Mouse (Mus musculus) heart, adult 18-20 months (tissue): Measurements from ENCODE around the gene Olfr1368. TPM values are rescaled to one million over a fixed set of nuclear protein-coding genes. Genes with fewer than 3 reads are reported as not detected.
A peak's percentile ranks its signal among the peaks of the same experiment; 100 is the strongest.

Source experiments
- DNase-seq, 2 experiments: peaks; one replicate each; pipeline ENCODE4 v3.0.0; 2021 to 2022; ENCODE audit warnings: mixed read lengths in 1 of 2
- long read RNA-seq, 2 experiments: library from polyadenylated mRNA; stranded (forward); transcript quantifications; one replicate each; pipeline ENCODE4 v2.0.0; 2021
- total RNA-seq, 2 experiments: library from RNA; stranded (reverse); gene quantifications; 2 replicates each; pipeline ENCODE4 v1.2.3; 2021

The Olfr1368 gene
- total RNA-seq = not detected
- long read RNA-seq, experiment 1 = 0 reads
- long read RNA-seq, experiment 2 = 0 reads

DNA sequence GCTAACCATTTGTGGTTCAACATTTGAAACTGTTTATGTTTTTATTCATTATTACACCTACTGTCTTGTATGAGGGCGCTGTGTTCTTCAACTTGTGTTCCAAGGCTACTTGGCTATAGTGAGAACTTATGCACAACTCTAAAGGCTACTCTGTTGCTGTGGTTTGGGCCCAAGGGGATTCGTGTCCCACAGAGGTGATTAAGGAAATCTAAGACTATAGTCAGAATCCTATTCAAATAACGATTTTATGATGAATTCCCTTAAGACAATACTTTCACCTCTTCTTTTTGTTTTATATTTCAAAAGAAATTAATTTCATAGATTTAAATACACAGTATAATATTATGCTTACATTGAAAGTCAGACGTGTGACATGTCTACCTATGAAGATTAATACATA lies at the start of gene Olfr1368:
TSS of gene Olfr1368 (minus strand) at position 101 of the 400 bp plus-strand sequence.
- no peak for DNase-seq

DNA sequence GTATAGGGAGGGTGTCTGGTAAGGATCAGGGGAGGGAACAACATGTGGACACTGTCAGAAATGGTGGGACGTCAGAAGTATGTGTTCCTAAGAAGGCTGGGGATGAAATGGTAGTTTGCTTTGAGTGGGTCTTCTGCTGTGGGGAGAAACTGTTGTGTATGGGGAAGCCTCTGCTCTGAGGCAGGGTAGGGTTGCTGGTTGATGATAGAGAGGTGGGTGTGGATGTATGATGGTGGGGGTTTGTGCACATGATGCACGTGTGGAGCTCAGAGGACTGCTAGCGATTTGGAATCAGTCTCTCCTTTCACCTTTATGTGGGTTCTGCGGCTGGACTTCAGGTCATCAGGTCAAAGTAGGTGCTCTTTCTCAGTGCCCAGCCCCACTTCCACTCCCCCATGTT lies 39.9 kb upstream of the Olfr1368 start:
- no peak for DNase-seq

DNA sequence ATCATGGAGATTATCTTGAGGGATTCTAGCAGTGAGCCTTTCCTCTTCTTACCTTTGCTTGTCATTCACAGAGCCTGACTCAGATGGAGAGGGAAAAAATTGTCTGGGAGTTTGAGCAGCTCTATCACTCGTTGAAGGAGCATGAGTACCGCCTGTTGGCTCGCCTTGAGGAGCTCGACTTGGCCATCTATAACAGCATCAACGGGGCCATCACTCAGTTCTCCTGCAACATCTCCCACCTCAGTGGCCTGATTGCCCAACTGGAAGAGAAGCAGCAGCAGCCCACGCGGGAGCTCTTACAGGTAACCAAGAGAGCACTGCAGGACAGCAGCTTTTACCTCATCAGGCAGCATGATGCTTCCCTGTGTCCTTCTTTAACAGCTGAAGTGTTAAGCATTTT lies 38.0 kb upstream of the Olfr1368 start:
- DNase-seq = no peak

DNA sequence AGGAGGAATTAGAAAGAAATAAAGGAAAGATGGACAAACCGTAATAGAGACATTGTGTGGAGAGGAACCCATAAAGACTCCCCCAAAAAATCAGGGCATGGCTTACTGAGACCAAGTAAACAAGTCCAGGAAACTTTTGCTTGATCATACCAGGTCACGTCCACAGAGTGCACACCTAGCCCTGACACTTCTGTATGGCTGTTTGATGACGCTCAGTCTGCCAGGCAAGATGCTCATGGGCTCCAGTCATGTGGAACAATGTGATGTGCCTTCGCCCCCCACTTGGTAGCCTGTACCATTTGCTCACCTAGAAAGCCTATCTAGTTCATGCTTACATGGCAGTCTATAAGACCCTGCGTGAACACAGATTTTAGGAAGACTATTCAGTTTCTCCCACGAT lies 37.4 kb upstream of the Olfr1368 start:
- no peak for DNase-seq

DNA sequence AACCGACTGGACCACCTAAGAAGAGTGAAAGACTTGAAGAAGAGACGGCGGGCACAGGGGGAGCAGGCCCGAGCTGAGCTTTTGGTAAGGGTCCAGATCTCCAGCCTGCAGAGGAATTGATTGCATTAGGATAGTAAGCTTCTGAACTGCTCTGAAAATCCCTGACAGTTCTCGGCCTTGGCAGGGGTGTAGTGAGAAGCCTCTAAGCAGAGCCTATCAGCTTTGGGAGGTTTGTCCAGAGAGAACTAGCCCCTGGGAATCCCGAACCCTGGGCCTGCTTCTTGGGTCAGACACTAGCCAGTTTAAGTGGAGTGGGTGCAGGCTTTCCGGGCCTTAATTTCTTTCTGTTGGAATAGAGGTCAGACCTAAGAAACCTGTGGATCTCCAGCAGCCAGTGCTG lies 36.3 kb upstream of the Olfr1368 start:
- no peak for DNase-seq

DNA sequence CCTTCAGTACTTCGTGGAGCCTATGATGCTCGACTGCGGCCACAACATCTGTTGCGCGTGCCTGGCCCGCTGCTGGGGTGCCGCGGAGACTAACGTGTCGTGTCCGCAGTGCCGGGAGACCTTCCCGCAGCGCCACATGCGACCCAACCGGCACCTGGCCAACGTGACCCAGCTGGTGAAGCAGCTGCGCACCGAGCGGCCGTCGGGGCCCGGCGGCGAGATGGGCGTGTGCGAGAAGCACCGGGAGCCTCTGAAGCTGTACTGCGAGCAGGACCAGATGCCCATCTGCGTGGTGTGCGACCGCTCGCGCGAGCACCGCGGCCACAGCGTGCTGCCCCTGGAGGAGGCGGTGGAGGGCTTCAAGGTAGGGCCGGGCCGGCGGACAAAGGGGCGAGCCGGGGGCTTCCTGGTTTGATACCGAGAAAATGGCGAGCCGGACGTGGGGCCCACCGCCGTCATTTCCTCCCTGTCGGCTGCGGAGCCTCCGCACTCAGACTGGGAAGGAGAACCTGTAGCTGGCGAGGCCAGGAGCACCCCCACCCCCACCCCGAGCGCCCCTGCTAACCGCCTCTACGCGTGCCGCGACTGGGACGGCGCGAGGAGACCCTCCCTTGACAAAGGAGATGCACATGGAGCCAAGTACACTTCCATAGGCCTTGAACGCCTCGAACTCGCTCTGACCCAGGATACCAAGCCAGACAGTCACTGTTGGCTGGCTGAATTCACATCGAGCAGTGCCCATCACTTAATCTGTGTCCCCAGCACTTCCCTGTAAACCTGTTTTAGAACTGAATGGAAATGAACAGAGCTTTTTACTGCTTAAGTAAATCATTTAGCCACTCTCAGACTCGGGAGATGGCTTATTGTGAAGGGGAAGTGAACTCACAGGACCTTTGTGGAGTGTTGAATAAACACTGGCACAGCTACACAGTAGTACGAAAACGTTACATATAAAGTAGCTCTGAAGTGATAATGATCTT lies 35.2 kb upstream of the Olfr1368 start:
- peak; percentile 54 to 60 for DNase-seq

DNA sequence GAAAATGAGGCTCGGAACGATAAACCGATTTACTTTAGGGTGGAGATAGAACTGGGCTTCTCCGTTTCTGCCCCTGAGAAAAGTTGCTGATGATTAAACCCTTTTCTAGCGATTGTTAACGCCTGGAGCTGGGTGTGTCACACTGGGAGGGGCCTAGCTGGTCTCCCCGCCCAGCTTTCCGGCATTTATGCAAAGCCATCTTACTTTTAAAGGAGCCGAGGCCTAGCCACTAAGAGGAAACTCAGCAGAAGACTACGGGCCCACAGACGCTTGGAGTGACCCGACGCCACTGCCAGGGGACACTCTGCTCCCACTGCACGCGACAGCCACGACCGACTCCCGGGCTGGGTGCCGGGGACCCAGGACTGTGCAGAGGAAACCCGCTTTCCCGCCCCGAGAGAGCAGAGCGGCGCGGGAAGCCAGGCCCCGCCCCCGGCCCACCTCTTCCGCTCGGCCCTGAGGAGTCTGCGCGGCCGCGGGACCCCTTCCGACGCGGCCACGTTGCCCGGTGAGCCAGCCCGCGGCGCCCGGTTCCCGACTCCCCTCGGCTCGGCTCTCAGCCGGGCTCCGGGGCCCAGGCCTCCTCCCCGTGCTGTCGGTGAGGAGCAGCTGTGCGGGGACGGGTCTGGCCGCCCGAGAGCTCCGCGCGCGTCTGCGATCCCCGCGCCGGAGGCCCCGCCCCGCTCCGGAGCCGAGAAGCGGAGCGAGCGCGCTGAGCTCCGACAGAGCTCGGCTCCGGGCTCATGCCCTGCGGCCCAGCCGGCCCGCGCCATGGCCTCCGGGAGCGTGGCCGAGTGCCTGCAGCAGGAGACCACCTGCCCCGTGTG lies 34.3 kb upstream of the Olfr1368 start:
- DNase-seq = peak; percentile 95 to 97

DNA sequence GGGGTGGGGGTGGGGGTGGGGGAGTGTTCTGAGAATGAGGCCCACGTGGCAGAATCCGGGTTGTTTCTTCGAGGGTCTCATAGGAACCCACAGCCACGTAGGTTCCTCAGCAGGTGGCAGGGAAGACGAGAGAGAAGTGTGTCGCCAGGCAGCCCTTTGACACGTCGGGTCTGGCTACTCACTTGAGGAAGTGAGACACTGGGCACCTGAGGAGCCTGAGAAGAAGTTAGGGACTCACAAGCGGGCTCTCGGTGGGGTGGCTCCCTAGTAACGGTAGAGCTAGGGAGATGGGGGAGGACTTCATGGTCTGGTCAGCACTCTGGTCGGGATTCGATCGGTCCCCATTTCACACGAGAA lies 33.7 kb upstream of the Olfr1368 start, which contains the start of gene Trim27:
TSS of gene Trim27 (plus strand) at position 79 of the 357 bp plus-strand sequence.
- DNase-seq = no peak

DNA sequence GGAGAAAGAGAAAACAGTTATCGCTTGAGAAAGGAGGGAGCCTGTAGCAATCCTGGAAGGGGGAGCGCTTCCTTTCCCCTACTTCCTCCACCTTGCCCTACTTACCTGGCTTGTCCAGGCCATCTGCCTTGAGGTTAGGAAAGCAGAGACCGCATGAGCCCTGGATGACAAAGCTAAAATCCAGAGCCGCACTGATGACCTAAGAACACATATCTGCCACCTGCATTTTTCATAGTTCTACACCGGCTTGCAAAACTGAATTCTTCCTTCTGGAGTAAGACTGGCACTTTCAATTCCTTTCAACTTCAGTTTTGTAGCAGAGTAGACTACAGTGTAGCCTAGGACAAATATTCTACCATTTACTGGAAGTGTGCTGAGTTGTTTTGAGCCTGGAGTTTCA lies 32.7 kb upstream of the Olfr1368 start:
- DNase-seq = no peak

DNA sequence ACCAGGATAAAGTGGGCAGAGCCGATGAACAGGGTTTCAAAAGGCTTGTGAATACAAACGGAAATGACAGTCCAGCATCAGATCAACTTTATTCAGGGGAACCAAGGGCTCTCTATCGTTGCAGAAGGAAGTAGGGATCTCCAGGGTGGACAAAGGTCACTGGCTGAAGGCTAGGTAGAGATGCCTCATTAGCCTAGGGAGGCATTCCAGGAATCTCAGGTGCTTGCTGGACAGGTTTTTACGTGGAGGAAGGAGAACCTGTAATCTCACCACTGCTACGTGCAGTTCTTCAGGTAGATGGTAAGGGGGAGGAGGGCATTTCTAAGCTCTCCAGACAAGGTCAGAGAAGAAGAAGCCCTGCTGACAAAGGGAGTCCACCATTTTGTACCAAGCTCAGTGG lies 32.0 kb upstream of the Olfr1368 start:
- no peak for DNase-seq

DNA sequence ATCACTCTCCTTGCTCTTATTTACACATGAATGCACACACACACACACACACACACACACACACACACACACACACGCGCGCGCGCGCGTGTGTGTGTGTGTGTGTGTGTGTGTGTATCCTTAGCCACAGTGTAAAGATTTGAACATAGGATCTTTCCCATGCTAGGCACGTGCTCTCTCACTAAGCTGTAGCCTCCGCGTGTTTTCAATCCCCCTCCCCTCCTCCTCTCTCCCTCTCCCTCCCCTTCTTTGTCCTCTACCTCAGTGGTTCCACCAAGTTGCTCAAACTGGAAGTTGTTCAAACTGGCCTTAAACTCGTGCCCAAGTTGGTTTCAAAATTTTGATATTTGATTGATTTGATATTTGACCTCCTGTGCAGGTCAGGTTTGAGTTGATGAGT lies 31.1 kb upstream of the Olfr1368 start:
- no peak for DNase-seq

DNA sequence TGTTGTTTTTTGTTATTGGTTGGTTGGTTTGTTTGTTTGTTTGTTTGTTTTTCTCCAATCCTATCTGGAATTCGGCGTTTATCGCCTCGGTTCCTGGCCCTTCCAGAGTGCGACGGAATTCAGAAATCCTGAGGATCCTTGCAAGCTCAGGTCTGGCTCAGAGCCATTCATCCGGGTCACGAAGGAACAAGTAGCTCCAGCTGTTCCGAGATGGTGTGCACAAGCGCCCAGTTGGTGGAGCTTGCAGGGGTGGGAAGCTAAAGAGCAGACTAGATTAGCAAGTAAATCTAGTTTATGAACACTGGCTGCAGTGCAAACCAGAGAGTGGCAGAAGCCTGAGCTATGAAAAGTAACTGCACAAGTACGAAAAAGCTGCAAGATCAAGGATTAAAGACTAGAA lies 27.4 kb upstream of the Olfr1368 start:
- peak; percentile 93 to 94 for DNase-seq

DNA sequence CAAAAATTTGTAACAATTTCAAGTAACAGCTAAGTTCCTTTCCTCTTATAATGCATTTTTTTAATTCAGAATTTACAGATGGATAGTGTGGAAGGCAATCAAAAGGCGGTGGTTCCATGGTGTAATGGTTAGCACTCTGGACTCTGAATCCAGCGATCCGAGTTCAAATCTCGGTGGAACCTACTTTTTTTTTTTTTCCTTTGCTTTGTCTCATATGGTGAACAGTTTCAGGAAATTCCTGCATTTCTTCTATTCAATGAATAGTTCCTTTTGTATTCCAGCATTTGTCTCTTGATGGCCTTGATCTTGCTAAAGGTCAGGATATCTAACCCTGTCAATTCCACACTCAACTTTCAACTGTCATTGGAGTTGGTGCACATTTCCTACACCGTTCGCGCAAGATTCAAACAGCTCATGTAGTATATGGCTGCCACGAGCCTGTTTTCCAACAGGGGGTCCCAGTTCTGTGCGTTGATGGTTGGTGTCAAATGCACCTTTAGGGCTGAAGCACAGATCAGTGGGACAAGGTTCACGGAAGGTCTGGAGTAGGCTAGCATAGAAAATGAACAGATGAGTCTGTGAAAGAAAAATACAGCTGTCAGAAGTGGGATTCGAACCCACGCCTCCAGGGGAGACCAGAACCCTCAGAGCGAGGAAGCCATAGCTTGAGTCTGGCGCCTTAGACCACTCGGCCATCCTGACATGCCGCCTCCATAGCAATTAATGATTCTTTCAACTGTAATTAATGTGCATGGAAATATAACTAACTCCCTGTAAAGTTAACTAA lies 26.8 kb upstream of the Olfr1368 start:
- peak; percentile 82 to 88 for DNase-seq

DNA sequence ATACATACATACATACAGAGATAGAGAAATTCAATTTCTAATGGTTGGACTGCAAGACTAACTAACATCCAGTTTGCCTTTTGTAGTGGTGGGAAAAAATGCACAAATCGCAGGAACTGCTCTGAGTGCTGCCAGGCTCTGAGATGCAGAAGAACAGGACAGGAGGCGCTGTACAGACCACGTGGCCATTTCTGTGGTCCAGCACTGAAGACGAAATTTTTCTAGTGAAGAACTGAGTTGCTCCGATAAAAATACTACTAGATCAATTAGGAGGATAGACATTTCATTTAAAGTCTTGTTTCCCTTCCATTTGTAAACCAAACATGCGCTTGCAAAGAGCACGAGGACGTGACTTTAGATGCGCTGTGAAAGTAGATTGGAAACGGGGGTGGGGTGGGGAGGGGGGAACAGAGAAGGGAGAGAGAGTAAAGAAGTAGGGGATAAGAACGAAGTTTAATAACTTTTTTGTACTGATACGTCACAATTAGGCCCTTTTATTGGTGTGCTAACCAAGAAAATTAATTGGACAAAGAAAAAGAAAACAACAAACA lies 26.0 kb upstream of the Olfr1368 start:
- peak; percentile 25 to 30 for DNase-seq

DNA sequence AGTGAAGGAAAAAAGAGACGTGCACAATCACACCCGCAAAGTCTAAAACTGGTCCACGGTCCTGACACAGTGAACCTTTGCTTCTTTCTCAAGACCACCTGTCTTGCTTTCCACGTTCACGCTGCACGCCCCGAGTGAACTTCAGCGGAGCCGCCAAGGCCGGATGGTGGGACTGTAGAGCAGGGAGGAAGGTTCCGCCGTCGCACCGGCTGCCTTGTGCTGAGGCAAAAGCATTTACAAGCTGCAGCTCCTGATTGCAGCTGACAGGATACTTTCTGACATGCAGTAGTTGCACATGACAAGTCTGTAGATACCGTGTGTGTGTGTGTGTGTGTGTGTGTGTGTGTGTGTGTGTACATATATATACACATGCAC lies 25.5 kb upstream of the Olfr1368 start:
- DNase-seq = peak in 1 of 2 experiments; percentile 16

DNA sequence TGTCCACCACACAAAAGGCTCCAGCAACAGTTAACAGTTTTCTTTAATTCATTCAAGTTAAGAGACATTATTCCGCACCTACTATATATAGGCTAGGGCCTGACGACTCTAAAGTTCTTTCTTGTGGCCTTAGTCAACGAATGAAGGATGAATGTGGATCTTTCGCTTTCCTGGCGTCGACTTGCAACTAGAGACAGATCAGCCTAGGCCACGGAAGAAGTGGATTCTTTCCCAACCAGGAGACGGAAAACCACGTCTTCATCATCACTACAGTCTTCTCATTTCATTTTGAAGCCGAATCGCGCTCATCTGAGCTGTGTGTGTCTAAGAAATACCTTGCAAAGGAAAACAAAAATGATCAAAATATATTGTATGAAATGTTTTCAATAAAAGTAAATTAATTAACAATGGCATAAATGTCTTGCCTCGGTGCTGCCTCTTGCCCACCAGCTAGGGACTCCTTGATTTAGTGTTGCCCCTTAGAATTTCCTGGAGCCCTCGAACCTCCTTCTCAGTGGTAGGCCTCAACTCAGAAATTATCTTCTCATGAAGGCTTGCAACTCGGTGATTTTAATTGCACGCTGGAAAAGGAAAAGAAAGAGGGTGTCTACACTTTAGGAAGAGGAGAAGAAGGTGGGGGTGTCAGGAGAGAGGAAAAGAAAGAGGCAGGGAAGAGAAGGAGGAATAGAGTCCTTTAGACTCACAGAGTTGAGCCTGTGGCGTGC lies 24.9 kb upstream of the Olfr1368 start:
- DNase-seq = no peak

DNA sequence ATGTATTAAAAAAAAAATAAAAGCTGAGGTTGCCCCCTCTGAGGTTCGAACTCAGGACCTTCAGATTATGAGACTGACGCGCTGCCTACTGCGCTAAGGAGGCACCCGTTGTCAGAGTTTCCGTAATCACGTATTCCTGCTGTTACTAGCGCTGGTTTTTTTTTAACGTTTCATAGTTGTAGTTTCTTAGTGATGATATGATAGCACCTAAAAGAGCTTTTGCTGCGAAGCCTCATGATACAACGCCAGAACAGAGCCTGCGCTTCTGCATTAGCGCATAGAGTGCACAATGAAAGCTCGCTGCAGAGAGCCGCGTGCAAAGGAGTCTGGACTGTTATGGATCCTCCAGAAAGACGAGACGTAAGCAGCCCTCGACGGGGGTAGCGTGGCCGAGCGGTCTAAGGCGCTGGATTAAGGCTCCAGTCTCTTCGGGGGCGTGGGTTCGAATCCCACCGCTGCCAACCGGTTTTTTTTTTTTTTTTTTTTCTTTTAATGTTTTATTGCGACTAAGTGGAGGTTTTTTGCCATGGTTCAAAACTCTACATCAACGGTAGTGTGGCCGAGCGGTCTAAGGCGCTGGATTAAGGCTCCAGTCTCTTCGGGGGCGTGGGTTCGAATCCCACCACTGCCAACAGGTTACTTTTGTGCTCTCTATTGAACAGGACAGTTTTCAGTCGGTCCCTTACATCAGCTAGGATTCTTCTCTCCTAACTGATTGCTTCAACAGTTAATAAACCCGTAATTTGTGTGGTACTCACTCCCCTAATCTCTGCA lies 24.2 kb upstream of the Olfr1368 start:
- peak; percentile 79 to 89 for DNase-seq

DNA sequence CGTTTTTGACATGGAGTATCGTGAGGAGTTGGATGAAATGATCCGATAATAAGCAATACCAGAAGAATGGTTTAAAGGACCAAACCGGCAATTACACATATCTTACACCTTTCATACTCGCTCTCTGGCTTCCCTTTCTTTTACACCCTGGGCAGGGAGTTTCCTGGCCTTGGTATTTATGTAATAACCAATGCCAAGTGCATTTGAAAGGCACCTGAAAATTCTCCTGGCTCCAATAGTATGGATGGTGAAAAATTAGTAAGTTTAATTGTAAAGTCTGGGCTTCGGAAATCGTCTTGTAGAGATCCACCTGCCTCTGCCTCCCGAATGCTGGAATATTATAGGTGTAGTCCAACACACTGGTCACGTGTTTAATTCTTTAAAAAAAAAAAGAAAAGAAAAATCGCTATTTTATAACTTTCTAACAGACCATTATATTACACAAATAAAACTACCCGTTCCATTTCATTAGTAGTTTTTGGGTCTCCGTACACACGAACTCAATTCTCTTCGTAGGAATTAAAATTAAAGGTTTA lies 23.5 kb upstream of the Olfr1368 start:
- DNase-seq = peak in 1 of 2 experiments; percentile 28

DNA sequence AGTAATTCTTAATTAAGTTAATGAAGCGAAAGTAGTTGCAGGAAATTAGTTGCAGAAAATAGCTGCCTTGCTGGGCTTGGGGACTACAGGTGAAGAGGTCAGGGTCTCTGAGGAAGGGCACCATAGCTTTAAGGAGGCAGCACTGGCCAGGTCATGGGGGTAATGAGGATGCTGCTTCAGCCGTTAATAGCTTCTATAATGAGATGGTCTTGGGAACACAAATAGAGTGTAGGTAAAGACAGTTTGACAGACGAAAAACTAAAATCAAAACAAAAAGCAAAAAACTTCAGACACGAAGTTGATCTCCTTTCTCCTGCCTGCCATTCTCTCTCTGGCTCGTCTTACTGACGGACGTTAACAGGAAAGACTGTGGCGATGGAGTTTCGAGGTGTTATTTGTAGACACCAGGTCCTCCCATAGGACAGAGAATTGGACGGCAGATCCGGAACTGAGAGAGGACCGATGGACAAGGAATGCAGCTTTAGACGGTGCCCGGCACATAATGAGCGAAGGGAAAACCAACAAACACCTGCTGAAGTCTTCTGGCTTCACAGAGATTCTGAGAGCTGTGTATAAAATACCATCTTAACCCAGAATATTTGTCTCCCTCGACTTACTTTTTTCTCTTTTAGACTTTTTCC lies 22.8 kb upstream of the Olfr1368 start:
- peak; percentile 56 to 70 for DNase-seq

DNA sequence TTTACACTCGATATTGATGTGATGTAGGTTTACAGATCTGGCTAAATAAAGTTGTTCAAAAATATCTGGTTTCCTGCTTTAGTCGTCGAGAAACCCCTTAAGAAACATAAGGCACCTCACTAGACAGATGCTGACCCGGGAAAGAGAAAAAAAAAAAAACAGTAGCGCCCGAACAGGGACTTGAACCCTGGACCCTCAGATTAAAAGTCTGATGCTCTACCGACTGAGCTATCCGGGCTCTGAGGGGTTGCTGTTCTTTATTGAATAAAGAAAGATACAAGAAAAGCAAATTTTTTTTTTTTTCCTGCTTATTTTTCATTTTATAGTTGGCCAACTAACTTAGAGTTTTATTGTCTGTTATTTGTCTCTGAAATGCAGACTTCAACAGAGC lies 22.2 kb upstream of the Olfr1368 start:
- DNase-seq = peak; percentile 41 to 67
